Mouse (Mus musculus): ENCODE results near the gene Rdh16f1.
"Not testable (repeated sequence)": the region's sequence is repeated elsewhere in the genome, so short reads cannot be mapped to it uniquely, and the experiment has no call there.

Rdh16f1 gene

GRCm38 (mm10) chr10:127748847-127749612, 10.6 kb upstream of the Rdh16f1 start:
- DNase-seq (ENCODE audit: low spot score in 2 of 2): peak in 1 of 2 experiments; percentile 43

GRCm38 (mm10) chr10:127750136-127750777, 9.3 kb upstream of the Rdh16f1 start:
- DNase-seq (ENCODE audit: low spot score in 2 of 2): no peak

- DNase-seq (ENCODE audit: low spot score in 2 of 2): no peak
These were observed 8.0 kb upstream of the Rdh16f1 start, which contains the start of gene Gpr182 for GRCm38 (mm10) chr10:127751548-127751947. Gene Gpr182 (minus strand): TSS chr10:127751732.

GRCm38 (mm10) chr10:127754566-127755166, 4.9 kb upstream of the Rdh16f1 start:
- DNase-seq (ENCODE audit: low spot score in 2 of 2): no peak

- no peak for DNase-seq (ENCODE audit: low spot score in 2 of 2)
These were observed 4.3 kb upstream of the Rdh16f1 start for GRCm38 (mm10) chr10:127755246-127755645.

GRCm38 (mm10) chr10:127755770-127756468, 3.7 kb upstream of the Rdh16f1 start:
- DNase-seq (ENCODE audit: low spot score in 2 of 2): no peak

- not testable (repeated sequence) for DNase-seq (ENCODE audit: low spot score in 2 of 2)
These were observed 3.3 kb downstream of the Rdh16f1 start for GRCm38 (mm10) chr10:127762926-127763325.

- DNase-seq (ENCODE audit: low spot score in 2 of 2): no peak
These were observed 4.5 kb downstream of the Rdh16f1 start for GRCm38 (mm10) chr10:127763914-127764680.

- DNase-seq (ENCODE audit: low spot score in 2 of 2): no peak
These were observed 7.0 kb downstream of the Rdh16f1 start for GRCm38 (mm10) chr10:127766564-127766963.

GRCm38 (mm10) chr10:127776011-127776410, 16.4 kb downstream of the Rdh16f1 start, which contains the start of gene Rdh9:
Gene Rdh9 (plus strand): TSS chr10:127776386.
- no peak for DNase-seq (ENCODE audit: low spot score in 2 of 2)

- not testable (repeated sequence) for DNase-seq (ENCODE audit: low spot score in 2 of 2)
These were observed 22.7 kb downstream of the Rdh16f1 start for GRCm38 (mm10) chr10:127782321-127782720.

- not testable (repeated sequence) for DNase-seq (ENCODE audit: low spot score in 2 of 2)
These were observed 25.8 kb downstream of the Rdh16f1 start for GRCm38 (mm10) chr10:127785411-127785810.

- no peak for DNase-seq (ENCODE audit: low spot score in 2 of 2)
These were observed 39.7 kb downstream of the Rdh16f1 start for GRCm38 (mm10) chr10:127799295-127799694.

- no peak for DNase-seq (ENCODE audit: low spot score in 2 of 2)
These were observed 41.3 kb downstream of the Rdh16f1 start, which contains the start of gene Rdh16 for GRCm38 (mm10) chr10:127800891-127801290. Gene Rdh16 (plus strand): TSS chr10:127801152.

GRCm38 (mm10) chr10:127801612-127802011, 42.0 kb downstream of the Rdh16f1 start:
- DNase-seq (ENCODE audit: low spot score in 2 of 2): no peak

GRCm38 (mm10) chr10:127802236-127802635, 42.6 kb downstream of the Rdh16f1 start:
- no peak for DNase-seq (ENCODE audit: low spot score in 2 of 2)

- DNase-seq (ENCODE audit: low spot score in 2 of 2): no peak
These were observed 44.8 kb downstream of the Rdh16f1 start for GRCm38 (mm10) chr10:127804416-127804815.

- no peak for DNase-seq (ENCODE audit: low spot score in 2 of 2)
These were observed 56.3 kb downstream of the Rdh16f1 start for GRCm38 (mm10) chr10:127815888-127816287.

GRCm38 (mm10) chr10:127817268-127817910, 57.8 kb downstream of the Rdh16f1 start:
- DNase-seq (ENCODE audit: low spot score in 2 of 2): peak in 1 of 2 experiments; percentile 9

GRCm38 (mm10) chr10:127821806-127822205, 62.2 kb downstream of the Rdh16f1 start:
- DNase-seq (ENCODE audit: low spot score in 2 of 2): not testable (repeated sequence)

Data from urinary bladder, postnatal 36 days (tissue).